ENCODE assay signal across 22 mouse cellular contexts in the genomic region with DNA sequence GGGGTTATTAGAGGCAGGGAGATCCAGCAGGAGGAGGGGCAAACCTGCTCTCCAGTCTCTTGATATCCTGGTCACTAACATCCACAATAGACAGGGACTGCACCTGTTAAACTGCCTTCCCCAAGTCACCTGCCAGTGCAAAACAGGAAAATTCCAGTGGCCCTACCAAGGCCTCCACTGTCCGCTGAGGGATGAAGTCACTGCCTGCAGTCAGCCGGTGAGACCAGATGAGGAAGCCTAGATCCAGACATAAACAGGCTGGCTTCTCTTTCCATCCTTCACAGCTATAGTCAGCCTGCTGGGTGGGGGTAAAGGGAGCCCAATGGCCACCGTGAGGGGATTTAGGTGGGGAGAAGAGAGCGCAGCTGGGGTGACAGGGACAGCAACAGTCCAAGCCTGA. TPM values are rescaled to one million over a fixed set of nuclear protein-coding genes. Genes with fewer than 3 reads are reported as not detected.
DNase-seq lines count a peak whose midpoint lies in the region; ATAC-seq and TF ChIP-seq lines count a peak whose summit lies in the region.
"Had no signal": no experiment of that assay in that cellular context is flagged by ENCODE, and none has a peak within 500 bp of the region (broad histone marks: within the 10 kb centered on the region; RNA-seq: fewer than 3 reads in every experiment).

No protein-coding gene starts in this region.

- no peaks in the 10 kb centered on the region for H3K36me3 ChIP-seq in hindbrain, postnatal 0 days (ENCODE audit: insufficient read depth, low read length)
- H3K36me3 ChIP-seq in hindbrain, embryonic 11.5 days (ENCODE audit: control insufficient read depth, insufficient read depth, low read length), result no peaks in the 10 kb centered on the region
- H3K36me3 ChIP-seq in lung, embryonic 15.5 days, result no peaks in the 10 kb centered on the region
- H3K36me3 ChIP-seq: embryonic facial prominence, embryonic 13.5 days; forebrain, embryonic 12.5 days; G1E; heart, embryonic 12.5 days; hindbrain, embryonic 10.5 days; hindbrain, embryonic 15.5 days had no signal

- H3K4me1 ChIP-seq in hindbrain, postnatal 0 days (ENCODE audit: insufficient read depth, low read length), result no peaks in the 10 kb centered on the region
- H3K4me1 ChIP-seq in hindbrain, embryonic 11.5 days (replicated peaks; ENCODE audit: control insufficient read depth, insufficient read depth, low read length), result no peaks in the 10 kb centered on the region
- H3K4me1 ChIP-seq in lung, embryonic 15.5 days, result peaks cover 18% of the 10 kb centered on the region
- H3K4me1 ChIP-seq: forebrain, embryonic 12.5 days had no signal

- H3K4me2 ChIP-seq in hindbrain, postnatal 0 days (ENCODE audit: low read depth, low read length), result no peak overlapping the region
- H3K4me2 ChIP-seq in hindbrain, embryonic 11.5 days (replicated peaks; ENCODE audit: low read depth, low read length), result no peak overlapping the region
- no peak overlapping the region for H3K4me2 ChIP-seq in lung, embryonic 15.5 days
- H3K4me2 ChIP-seq: embryonic facial prominence, embryonic 13.5 days; forebrain, embryonic 12.5 days; heart, embryonic 12.5 days; hindbrain, embryonic 15.5 days had no signal

- DNase-seq in adrenal gland, adult (ENCODE audit: inconsistent age in 2 of 2, low spot score in 1 of 2), result peak; percentile 51 to 82
- no peak for DNase-seq in adrenal gland, postnatal 4 days (ENCODE audit: low spot score in 2 of 2)
- no peak for DNase-seq in hindbrain, postnatal 0 days (ENCODE audit: low spot score)
- no peak for DNase-seq in hindbrain, embryonic 11.5 days (ENCODE audit: low spot score)
- DNase-seq in lung, postnatal 25 days (ENCODE audit: low spot score), result no peak
- no peak for DNase-seq in cerebellum, adult 11 months
- DNase-seq: B cell, adult 2 months; cerebellum, adult 18-20 months; cerebellum, adult 9-11 months; cerebellum, postnatal 36 days; gastrocnemius, postnatal 10 days; heart, adult 2 months had no signal

- H3K27me3 ChIP-seq in hindbrain, postnatal 0 days (ENCODE audit: insufficient read depth, low read length), result no peaks in the 10 kb centered on the region
- no peaks in the 10 kb centered on the region for H3K27me3 ChIP-seq in hindbrain, embryonic 11.5 days (ENCODE audit: control insufficient read depth, insufficient read depth, low read length)
- no peaks in the 10 kb centered on the region for H3K27me3 ChIP-seq in lung, embryonic 15.5 days
- H3K27me3 ChIP-seq: embryonic facial prominence, embryonic 13.5 days; forebrain, embryonic 12.5 days; heart, embryonic 12.5 days; hindbrain, embryonic 15.5 days had no signal

- 0 out of 2 replicates have a peak, but pooled peaks have one; percentile 9 for ATAC-seq in hindbrain, postnatal 0 days
- no peak for ATAC-seq in hindbrain, embryonic 11.5 days (ENCODE audit: low FRiP score)
- ATAC-seq in lung, embryonic 15.5 days (ENCODE audit: borderline replicate concordance, extremely low read depth, low FRiP score, low TSS enrichment), result no peak
- ATAC-seq: CD4-positive, CD25-positive, alpha-beta regulatory T cell, adult 4 months; forebrain, embryonic 16.5 days; inflammation-experienced regulatory T-cells, adult 6 months had no signal

- no peak overlapping the region for H3K9ac ChIP-seq in hindbrain, postnatal 0 days (replicated peaks; ENCODE audit: low read length)
- H3K9ac ChIP-seq in hindbrain, embryonic 11.5 days (ENCODE audit: low read depth, low read length), result no peak overlapping the region
- H3K9ac ChIP-seq in lung, embryonic 15.5 days, result 0 out of 2 replicates have a peak overlapping the region, but pooled peaks have one; percentile 13
- H3K9ac ChIP-seq: embryonic facial prominence, embryonic 13.5 days; forebrain, embryonic 12.5 days; heart, embryonic 12.5 days; hindbrain, embryonic 15.5 days had no signal

- TF ChIP-seq CTCF in hindbrain, postnatal 0 days (IDR thresholded peaks at IDR 0.05; ENCODE audit: low read depth), result no peak

- 58% methylated on average over 4 of the region's 4 CpGs for WGBS in hindbrain, postnatal 0 days
- 51% methylated on average over 4 of the region's 4 CpGs for WGBS in hindbrain, embryonic 11.5 days
- 53% methylated on average over 4 of the region's 4 CpGs for WGBS in lung, embryonic 15.5 days

- no peaks in the 10 kb centered on the region for H3K9me3 ChIP-seq in hindbrain, postnatal 0 days (ENCODE audit: low read length)
- H3K9me3 ChIP-seq in hindbrain, embryonic 11.5 days (ENCODE audit: control insufficient read depth, low read length), result no peaks in the 10 kb centered on the region
- H3K9me3 ChIP-seq in lung, embryonic 15.5 days, result no peaks in the 10 kb centered on the region
- H3K9me3 ChIP-seq: embryonic facial prominence, embryonic 13.5 days; forebrain, embryonic 12.5 days; G1E; heart, embryonic 12.5 days; hindbrain, embryonic 10.5 days; hindbrain, embryonic 15.5 days had no signal

- H3K4me3 ChIP-seq in hindbrain, postnatal 0 days (ENCODE audit: low read length), result no peak overlapping the region
- no peak overlapping the region for H3K4me3 ChIP-seq in hindbrain, embryonic 11.5 days (ENCODE audit: low read depth, low read length)
- no peak overlapping the region for H3K4me3 ChIP-seq in lung, embryonic 15.5 days
- H3K4me3 ChIP-seq: embryonic facial prominence, embryonic 13.5 days; forebrain, embryonic 12.5 days; heart, adult 2 months; heart, embryonic 12.5 days; hindbrain, embryonic 10.5 days; hindbrain, embryonic 15.5 days had no signal

- no peak overlapping the region for H3K27ac ChIP-seq in hindbrain, postnatal 0 days
- H3K27ac ChIP-seq in hindbrain, embryonic 11.5 days (ENCODE audit: low read depth, low read length), result no peak overlapping the region
- H3K27ac ChIP-seq in lung, embryonic 15.5 days, result no peak overlapping the region
- H3K27ac ChIP-seq: embryonic facial prominence, embryonic 13.5 days; forebrain, embryonic 12.5 days; heart, adult 2 months; hindbrain, embryonic 10.5 days; hindbrain, embryonic 15.5 days had no signal

RNA-seq across cellular contexts. Expression of a gene that starts 28.4 kb away (rescaled TPM):
- total RNA-seq in adrenal gland, postnatal 4 days (2021), result 10 to 100 TPM; 14.5 TPM
- 13.1 and 18.4 TPM in 2 replicates for total RNA-seq in hindbrain, postnatal 0 days (2014; rRNA removed)
- polyA plus RNA-seq in hindbrain, postnatal 0 days (2015; fragmentation: Nextera tagmentation; extraction: Ambion mirVana), result 12.8 and 15.2 TPM in 2 replicates
- polyA plus RNA-seq in hindbrain, embryonic 11.5 days (2014; fragmentation: Nextera tagmentation; extraction: Ambion mirVana), result 11.2 and 12.0 TPM in 2 replicates
- 6.7 and 7.2 TPM in 2 replicates for polyA plus RNA-seq in lung, embryonic 15.5 days (2015; fragmentation: Nextera tagmentation; extraction: Ambion mirVana)

RNA-seq across cellular contexts. Expression of a gene that starts 45.5 kb away (rescaled TPM):
- 100 to 1,000 TPM; 322 to 392 TPM for total RNA-seq in adrenal gland, postnatal 4 days (2021)
- 98.8 and 120 TPM in 2 replicates for total RNA-seq in hindbrain, postnatal 0 days (2014; rRNA removed)
- polyA plus RNA-seq in hindbrain, postnatal 0 days (2015; fragmentation: Nextera tagmentation; extraction: Ambion mirVana), result 177 and 180 TPM in 2 replicates
- polyA plus RNA-seq in hindbrain, embryonic 11.5 days (2014; fragmentation: Nextera tagmentation; extraction: Ambion mirVana), result 323 and 385 TPM in 2 replicates
- 747 and 774 TPM in 2 replicates for polyA plus RNA-seq in lung, embryonic 15.5 days (2015; fragmentation: Nextera tagmentation; extraction: Ambion mirVana)

RNA-seq across cellular contexts. Expression of a gene that starts 57.8 kb away (rescaled TPM):
- total RNA-seq in adrenal gland, postnatal 4 days (2021), result 100 to 1,000 TPM; 301 to 308 TPM
- 61.0 and 101 TPM in 2 replicates for total RNA-seq in hindbrain, postnatal 0 days (2014; rRNA removed)
- 258 and 271 TPM in 2 replicates for polyA plus RNA-seq in hindbrain, postnatal 0 days (2015; fragmentation: Nextera tagmentation; extraction: Ambion mirVana)
- polyA plus RNA-seq in hindbrain, embryonic 11.5 days (2014; fragmentation: Nextera tagmentation; extraction: Ambion mirVana), result 603 TPM in 2 replicates
- polyA plus RNA-seq in lung, embryonic 15.5 days (2015; fragmentation: Nextera tagmentation; extraction: Ambion mirVana), result 602 and 647 TPM in 2 replicates

Comparison
In these comparisons a context has a peak if more than half of its experiments do, and no peak if none do; other contexts are left out.
1. DNase-seq: peak in adrenal gland, adult (2 of 2); none in adrenal gland, postnatal 4 days (0 of 2), hindbrain, postnatal 0 days (single experiment), hindbrain, embryonic 11.5 days (single experiment), lung, postnatal 25 days (single experiment) and cerebellum, adult 11 months (single experiment).